Mouse (Mus musculus) embryonic fibroblast, embryonic 13.5 days (primary cell): ENCODE data around the gene Gm49336.

ENCODE experiments used
- CTCF ChIP-seq: IDR thresholded peaks from 2 replicates; pipeline ENCODE4 v1.5.1; 2011; ENCODE audit warnings: mild to moderate bottlenecking, control low read depth, low read length, moderate library complexity, borderline replicate concordance; ENCODE audit not compliant: insufficient read depth
- POLR2A ChIP-seq: IDR thresholded peaks from 2 replicates; pipeline ENCODE4 v1.6.1; 2011; ENCODE audit warnings: low read depth, mild to moderate bottlenecking, control low read depth, low read length, moderate library complexity

DNA sequence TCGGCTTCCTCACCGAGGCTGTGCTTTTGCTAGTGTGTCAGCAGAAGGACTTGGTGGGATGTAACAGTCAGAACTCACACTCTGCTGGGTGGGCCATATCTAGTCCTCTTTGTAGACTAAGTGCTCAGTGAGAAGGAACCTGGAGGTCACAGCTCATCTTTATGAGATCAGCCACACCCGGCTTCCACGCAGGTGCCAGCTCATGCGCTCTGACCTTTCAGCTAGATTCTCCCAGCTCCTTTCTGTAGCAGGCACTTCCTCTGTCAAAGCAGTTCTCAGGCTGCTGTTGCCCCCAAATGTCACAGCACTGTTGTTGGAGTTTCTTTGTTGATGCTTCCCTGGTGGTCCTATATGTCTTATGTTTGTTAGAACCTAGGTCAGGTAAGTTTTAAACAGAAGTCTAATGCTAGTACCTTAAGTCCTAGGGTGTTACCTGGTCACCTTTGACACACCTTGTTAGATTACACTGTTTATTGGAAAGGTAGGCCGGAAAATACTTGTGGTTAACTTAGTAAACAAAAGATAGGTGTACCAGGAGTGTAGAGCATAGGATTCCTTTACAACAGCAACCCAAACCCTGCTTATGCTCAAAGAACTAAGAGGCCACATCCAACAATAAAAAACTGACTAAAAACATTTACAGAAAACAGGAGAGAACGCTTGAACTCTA lies 35.0 kb upstream of the Gm49336 start:
- no peak for TF ChIP-seq CTCF
- no peak for TF ChIP-seq POLR2A
